Mouse (Mus musculus) kidney, adult 2 months (tissue): ENCODE results near the gene Hepacam2. TPM values are rescaled to one million over a fixed set of nuclear protein-coding genes. Genes with fewer than 3 reads are reported as not detected.
A peak's percentile ranks its signal among the peaks of the same experiment; 100 is the strongest.
"Not testable (repeated sequence)": the region's sequence is repeated elsewhere in the genome, so short reads cannot be mapped to it uniquely, and the experiment has no call there.

Source experiments
- DNase-seq: peaks from one replicate; pipeline ENCODE4 v3.0.0; 2021
- H3K27ac ChIP-seq: fragments of 200-500 bp; 2 replicates; pipeline ENCODE4 v1.5.1; 2012; ENCODE audit warnings: low read depth, low read length, control low read depth, inconsistent platforms; ENCODE audit not compliant: insufficient read depth
- H3K27me3 ChIP-seq: fragments of 200-500 bp; replicated peaks from 2 replicates; pipeline ENCODE4 v1.6.1; 2012; ENCODE audit warnings: mild to moderate bottlenecking, moderate library complexity, low read length, inconsistent platforms; ENCODE audit not compliant: control insufficient read depth, insufficient read depth
- H3K36me3 ChIP-seq: fragments of 200-500 bp; 2 replicates; pipeline ENCODE4 v1.6.1; 2012; ENCODE audit warnings: mild to moderate bottlenecking, moderate library complexity, low read length, inconsistent platforms; ENCODE audit not compliant: control insufficient read depth, insufficient read depth
- H3K4me1 ChIP-seq: fragments of 200-500 bp; 2 replicates; pipeline ENCODE4 v1.6.1; 2011; ENCODE audit warnings: low read length; ENCODE audit not compliant: control insufficient read depth, insufficient read depth
- H3K4me3 ChIP-seq: fragments of 200-500 bp; 2 replicates; pipeline ENCODE4 v1.5.1; 2011; ENCODE audit warnings: mild to moderate bottlenecking, low read depth, low read length, control low read depth; ENCODE audit not compliant: insufficient read depth
- CTCF ChIP-seq: fragments of 200-500 bp; conservative IDR thresholded peaks from 2 replicates; pipeline ENCODE4 v1.5.1; 2011; ENCODE audit warnings: low read depth, mild to moderate bottlenecking, control low read depth, low read length, moderate library complexity, mixed read lengths; ENCODE audit not compliant: insufficient read depth, insufficient read length
- POLR2A ChIP-seq: fragments of 200-500 bp; IDR thresholded peaks from one replicate; pipeline ENCODE4 v1.6.1; 2011; ENCODE audit warnings: low read depth, low read length, control low read depth
- WGBS: fragments of 180-500 bp; shearing (Covaris S2); methylation state at CpG from one replicate; pipeline ENCODE4 v1.1.7; 2018; 5-methylcytosine and 5-hydroxymethylcytosine counted together
- polyA plus RNA-seq: library from polyadenylated mRNA; depleted of rRNA; stranded (reverse); fragments of >200 nt; gene quantifications from 2 replicates; pipeline ENCODE4 v1.2.3, GENCODE M21; 2012; rRNA removed

Gene Hepacam2
- polyA plus RNA-seq, 1 experiment, result 19.5 TPM

GRCm38 (mm10) chr6:3443905-3444304 lies 54.2 kb downstream of the Hepacam2 start:
- H3K36me3 ChIP-seq, result no peaks in the 10 kb centered on the region
- H3K27ac ChIP-seq, result no peak overlapping the region
- no peak for DNase-seq
- H3K4me1 ChIP-seq, result no peaks in the 10 kb centered on the region; the same call in 1 of the 2 replicates
- 6% methylated on average over 1 of the region's 1 CpGs for WGBS
- TF ChIP-seq POLR2A (no peak), CTCF (no peak)
- H3K4me3 ChIP-seq, result no peak overlapping the region
- no peaks in the 10 kb centered on the region for H3K27me3 ChIP-seq

GRCm38 (mm10) chr6:3436087-3436486 lies 62.0 kb downstream of the Hepacam2 start:
- DNase-seq, result no peak
- H3K27me3 ChIP-seq, result no peaks in the 10 kb centered on the region
- H3K4me3 ChIP-seq, result no peak overlapping the region
- H3K36me3 ChIP-seq, result no peaks in the 10 kb centered on the region
- H3K27ac ChIP-seq, result no peak overlapping the region
- no peaks in the 10 kb centered on the region for H3K4me1 ChIP-seq
- TF ChIP-seq CTCF, result no peak
- no peak for TF ChIP-seq POLR2A

- 88% methylated on average over 2 of the region's 2 CpGs for WGBS
- not testable (repeated sequence) for H3K36me3 ChIP-seq, DNase-seq, H3K27me3 ChIP-seq, H3K27ac ChIP-seq, H3K4me3 ChIP-seq, H3K4me1 ChIP-seq
Measured at GRCm38 (mm10) chr6:3430976-3431375, 67.1 kb downstream of the Hepacam2 start.

GRCm38 (mm10) chr6:3427047-3427446 lies 71.1 kb downstream of the Hepacam2 start:
- DNase-seq, result no peak
- H3K4me1 ChIP-seq, result no peaks in the 10 kb centered on the region
- H3K36me3 ChIP-seq, result no peaks in the 10 kb centered on the region
- no peak overlapping the region for H3K4me3 ChIP-seq
- TF ChIP-seq POLR2A, result no peak
- TF ChIP-seq CTCF, result no peak
- H3K27ac ChIP-seq, result no peak overlapping the region; the same call in 1 of the 2 replicates
- no peaks in the 10 kb centered on the region for H3K27me3 ChIP-seq
- 57% methylated on average over 1 of the region's 1 CpGs for WGBS

- not testable (repeated sequence) for H3K4me1 ChIP-seq
Measured at GRCm38 (mm10) chr6:3425333-3425732, 72.8 kb downstream of the Hepacam2 start.

GRCm38 (mm10) chr6:3424613-3425277 lies 73.4 kb downstream of the Hepacam2 start:
- 6% methylated on average over 1 of the region's 4 CpGs for WGBS
- H3K36me3 ChIP-seq, H3K4me1 ChIP-seq, H3K4me3 ChIP-seq, H3K27me3 ChIP-seq: not testable (repeated sequence)
- DNase-seq, result peak; percentile 87
- peak overlapping the region; percentile 50; the same call in 1 of the 2 replicates for H3K27ac ChIP-seq

More at GRCm38 (mm10) chr6:3425333-3425732, 72.8 kb downstream of the Hepacam2 start:
- DNase-seq, result peak; percentile 93
- not testable (repeated sequence) for H3K36me3 ChIP-seq, H3K27ac ChIP-seq, H3K4me3 ChIP-seq, H3K27me3 ChIP-seq

Other genes starting within 250 kb of the Hepacam2 start
- 8.5 and 12.6 TPM in 2 replicates for gene Samd9l, start 98.7 kb downstream of the Hepacam2 start, polyA plus RNA-seq
- 2.8 and 4.1 TPM in 2 replicates for gene Vps50, start 84 bp upstream of the Hepacam2 start, polyA plus RNA-seq